Mouse (Mus musculus): Measurements from ENCODE around the gene Ptn. TPM values are rescaled to one million over a fixed set of nuclear protein-coding genes. Genes with fewer than 3 reads are reported as not detected.
A peak's percentile ranks its signal among the peaks of the same experiment; 100 is the strongest.
"Not testable (repeated sequence)": the region's sequence is repeated elsewhere in the genome, so short reads cannot be mapped to it uniquely, and the experiment has no call there.

Ptn gene
- polyA plus RNA-seq, 1 experiment from 2014 or later: 15.6 TPM

GRCm38 (mm10) chr6:36739811-36740210, 70.2 kb downstream of the Ptn start:
- Histone ChIP-seq H3K4me3 (ENCODE audit: low read depth, low read length) (no peak overlapping the region), H3K9me3 (ENCODE audit: low read length) (no peaks in the 10 kb centered on the region), H3K27ac (ENCODE audit: low read length) (no peak overlapping the region), H3K27me3 (replicated peaks; ENCODE audit: insufficient read depth, low read length) (no peaks in the 10 kb centered on the region), H3K9ac (replicated peaks; ENCODE audit: low read depth) (no peak overlapping the region), H3K4me1 (ENCODE audit: insufficient read depth, low read depth, low read length) (no peaks in the 10 kb centered on the region), H3K36me3 (ENCODE audit: insufficient read depth, low read length) (no peaks in the 10 kb centered on the region), H3K4me2 (replicated peaks; ENCODE audit: low read depth, low read length) (no peak overlapping the region)
- no peak for ATAC-seq
- DNase-seq (ENCODE audit: low spot score): no peak
- WGBS: 89% methylated on average over 5 of the region's 5 CpGs
- TF ChIP-seq CTCF (IDR thresholded peaks at IDR 0.05) (no peak), EP300 (IDR thresholded peaks at IDR 0.05) (no peak)

- no peaks in the 10 kb centered on the region for H3K4me1 ChIP-seq (ENCODE audit: insufficient read depth, low read depth, low read length)
- H3K36me3 ChIP-seq (ENCODE audit: insufficient read depth, low read length): no peaks in the 10 kb centered on the region
- H3K4me2 ChIP-seq (replicated peaks; ENCODE audit: low read depth, low read length): no peak overlapping the region
- no peak overlapping the region for H3K27ac ChIP-seq (ENCODE audit: low read length)
- H3K4me3 ChIP-seq (ENCODE audit: low read depth, low read length): no peak overlapping the region
- no peaks in the 10 kb centered on the region for H3K9me3 ChIP-seq (ENCODE audit: low read length)
- no peak overlapping the region for H3K9ac ChIP-seq (replicated peaks; ENCODE audit: low read depth)
- WGBS: 76% methylated on average over 2 of the region's 2 CpGs
- no peaks in the 10 kb centered on the region for H3K27me3 ChIP-seq (replicated peaks; ENCODE audit: insufficient read depth, low read length)
- TF ChIP-seq EP300 (IDR thresholded peaks at IDR 0.05) (no peak), CTCF (IDR thresholded peaks at IDR 0.05) (no peak)
- DNase-seq (ENCODE audit: low spot score) (no peak), ATAC-seq (no peak)
Observed at GRCm38 (mm10) chr6:36736763-36737162, 73.3 kb downstream of the Ptn start.

- H3K27me3 ChIP-seq (replicated peaks; ENCODE audit: insufficient read depth, low read length); H3K4me1 ChIP-seq (ENCODE audit: insufficient read depth, low read depth, low read length); DNase-seq (ENCODE audit: low spot score); H3K27ac ChIP-seq (ENCODE audit: low read length); H3K9me3 ChIP-seq (ENCODE audit: low read length); H3K4me3 ChIP-seq (ENCODE audit: low read depth, low read length); H3K36me3 ChIP-seq (ENCODE audit: insufficient read depth, low read length); H3K4me2 ChIP-seq (replicated peaks; ENCODE audit: low read depth, low read length); ATAC-seq; H3K9ac ChIP-seq (replicated peaks; ENCODE audit: low read depth): not testable (repeated sequence)
- WGBS: 85% methylated on average over 4 of the region's 4 CpGs
Observed at GRCm38 (mm10) chr6:36735622-36736021, 74.4 kb downstream of the Ptn start.

- not testable (repeated sequence) for H3K9ac ChIP-seq (replicated peaks; ENCODE audit: low read depth); DNase-seq (ENCODE audit: low spot score); H3K9me3 ChIP-seq (ENCODE audit: low read length); ATAC-seq; H3K27ac ChIP-seq (ENCODE audit: low read length); H3K36me3 ChIP-seq (ENCODE audit: insufficient read depth, low read length); H3K4me3 ChIP-seq (ENCODE audit: low read depth, low read length); H3K4me1 ChIP-seq (ENCODE audit: insufficient read depth, low read depth, low read length); H3K4me2 ChIP-seq (replicated peaks; ENCODE audit: low read depth, low read length); H3K27me3 ChIP-seq (replicated peaks; ENCODE audit: insufficient read depth, low read length)
- 92% methylated on average over 7 of the region's 7 CpGs for WGBS
Observed at GRCm38 (mm10) chr6:36729811-36730210, 80.2 kb downstream of the Ptn start.

GRCm38 (mm10) chr6:36728079-36728478, 81.9 kb downstream of the Ptn start:
- no peak overlapping the region for H3K4me3 ChIP-seq (ENCODE audit: low read depth, low read length)
- ATAC-seq (no peak), DNase-seq (ENCODE audit: low spot score) (no peak)
- H3K27ac ChIP-seq (ENCODE audit: low read length): no peak overlapping the region
- TF ChIP-seq CTCF (IDR thresholded peaks at IDR 0.05) (no peak), EP300 (IDR thresholded peaks at IDR 0.05) (no peak)
- no peaks in the 10 kb centered on the region for H3K36me3 ChIP-seq (ENCODE audit: insufficient read depth, low read length)
- WGBS: 49% methylated on average over 7 of the region's 7 CpGs
- no peaks in the 10 kb centered on the region for H3K9me3 ChIP-seq (ENCODE audit: low read length)
- no peaks in the 10 kb centered on the region for H3K4me1 ChIP-seq (ENCODE audit: insufficient read depth, low read depth, low read length)
- H3K27me3 ChIP-seq (replicated peaks; ENCODE audit: insufficient read depth, low read length): no peaks in the 10 kb centered on the region
- H3K4me2 ChIP-seq (replicated peaks; ENCODE audit: low read depth, low read length): no peak overlapping the region
- no peak overlapping the region for H3K9ac ChIP-seq (replicated peaks; ENCODE audit: low read depth)

GRCm38 (mm10) chr6:36725509-36726160, 84.4 kb downstream of the Ptn start:
- peak; percentile 6 for DNase-seq (ENCODE audit: low spot score)
- H3K4me2 ChIP-seq (replicated peaks; ENCODE audit: low read depth, low read length): no peak overlapping the region
- no peak overlapping the region for H3K4me3 ChIP-seq (ENCODE audit: low read depth, low read length)
- H3K27me3 ChIP-seq (replicated peaks; ENCODE audit: insufficient read depth, low read length): no peaks in the 10 kb centered on the region
- no peaks in the 10 kb centered on the region for H3K36me3 ChIP-seq (ENCODE audit: insufficient read depth, low read length)
- ATAC-seq: no peak
- TF ChIP-seq CTCF (IDR thresholded peaks at IDR 0.05): no peak
- no peak for TF ChIP-seq EP300 (IDR thresholded peaks at IDR 0.05)
- no peak overlapping the region for H3K9ac ChIP-seq (replicated peaks; ENCODE audit: low read depth)
- no peak overlapping the region for H3K27ac ChIP-seq (ENCODE audit: low read length)
- WGBS: 31% methylated on average over 3 of the region's 3 CpGs
- H3K4me1 ChIP-seq (ENCODE audit: insufficient read depth, low read depth, low read length): no peaks in the 10 kb centered on the region
- no peaks in the 10 kb centered on the region for H3K9me3 ChIP-seq (ENCODE audit: low read length)

Data from lung, postnatal 0 days (tissue).